Mouse (Mus musculus) liver, embryonic 15.5 days (tissue): Measurements from ENCODE around the gene Dnah17. TPM values are rescaled to one million over a fixed set of nuclear protein-coding genes. Genes with fewer than 3 reads are reported as not detected.

Experiments used
- ATAC-seq: fragments of 200-750 bp; cut with Nextera tagmentation; 2 replicates; pipeline ENCODE4 v1.8.0; 2017; ENCODE audit warnings: moderate number of reproducible peaks, mild to moderate bottlenecking, moderate library complexity; ENCODE audit not compliant: insufficient read depth
- H3K27ac ChIP-seq: fragments of 300-500 bp; sonication (generic); replicated peaks from 2 replicates; pipeline ENCODE4 v1.5.1; 2015; ENCODE audit warnings: mild to moderate bottlenecking, inconsistent platforms
- H3K27me3 ChIP-seq: fragments of 300-500 bp; sonication (generic); 2 replicates; pipeline ENCODE4 v1.6.1; 2015; ENCODE audit warnings: mild to moderate bottlenecking, inconsistent platforms
- H3K36me3 ChIP-seq: fragments of 300-500 bp; sonication (generic); replicated peaks from 2 replicates; pipeline ENCODE4 v1.6.1; 2015; ENCODE audit warnings: moderate library complexity, mild to moderate bottlenecking, inconsistent platforms
- H3K4me1 ChIP-seq: fragments of 300-500 bp; sonication (generic); replicated peaks from 2 replicates; pipeline ENCODE4 v1.6.1; 2015; ENCODE audit warnings: inconsistent platforms
- H3K4me2 ChIP-seq: fragments of 300-500 bp; sonication (generic); 2 replicates; pipeline ENCODE4 v1.6.1; 2015; ENCODE audit warnings: moderate library complexity, mild to moderate bottlenecking, inconsistent platforms
- H3K4me3 ChIP-seq: fragments of 300-500 bp; sonication (generic); replicated peaks from 2 replicates; pipeline ENCODE4 v1.5.1; 2015; ENCODE audit warnings: mild to moderate bottlenecking, inconsistent platforms
- H3K9ac ChIP-seq: fragments of 300-500 bp; sonication (generic); 2 replicates; pipeline ENCODE4 v1.6.1; 2015; ENCODE audit warnings: moderate library complexity, mild to moderate bottlenecking, inconsistent platforms
- H3K9me3 ChIP-seq: fragments of 300-500 bp; sonication (generic); replicated peaks from 2 replicates; pipeline ENCODE4 v1.6.1; 2016; ENCODE audit warnings: inconsistent platforms
- WGBS: fragments of 180-500 bp; shearing (Covaris S2); methylation state at CpG from one replicate; pipeline ENCODE4 v1.1.7; 2015; ENCODE audit warnings: mixed read lengths; ENCODE audit not compliant: insufficient replicate concordance; 5-methylcytosine and 5-hydroxymethylcytosine counted together
- polyA plus RNA-seq: library from polyadenylated mRNA; unstranded; fragments of >200 nt; fragmentation: Nextera tagmentation; extraction: Ambion mirVana; gene quantifications from 2 replicates; pipeline ENCODE4 v1.2.1, GENCODE M21; 2015

The Dnah17 gene
- polyA plus RNA-seq, 1 experiment from 2014 or later = 0.10 TPM

DNA sequence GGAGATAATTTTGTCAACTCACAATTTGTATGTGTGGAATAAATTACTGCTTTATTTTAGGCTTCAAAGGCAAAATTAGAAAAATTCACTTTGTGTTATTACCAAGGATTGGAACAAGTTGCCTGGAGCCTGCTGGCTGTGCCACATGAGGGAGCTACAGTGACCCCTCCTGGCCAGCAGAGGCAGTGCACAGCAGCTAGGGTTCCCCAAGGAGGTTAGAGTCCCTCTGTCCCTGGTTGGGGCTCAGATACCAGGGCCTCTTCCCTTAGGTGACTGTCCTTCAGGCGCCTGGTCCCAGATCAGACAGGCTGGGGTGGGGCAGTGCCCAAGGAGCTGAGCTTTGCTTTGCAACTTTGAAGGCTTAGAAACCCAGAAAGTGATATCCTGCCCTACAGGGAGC is 108.6 kb downstream of the Dnah17 start:
- Histone ChIP-seq H3K4me2 (no peak overlapping the region), H3K27ac (no peak overlapping the region), H3K9me3 (no peaks in the 10 kb centered on the region), H3K4me1 (no peaks in the 10 kb centered on the region), H3K36me3 (peaks cover 68% of the 10 kb centered on the region), H3K9ac (no peak overlapping the region), H3K27me3 (no peaks in the 10 kb centered on the region), H3K4me3 (no peak overlapping the region)
- ATAC-seq = no peak
- 48% methylated on average over 1 of the region's 1 CpGs for WGBS

GRCm38 (mm10) chr11:118018328-118018727 is 112.1 kb downstream of the Dnah17 start:
- Histone ChIP-seq H3K4me2 (no peak overlapping the region), H3K4me3 (no peak overlapping the region), H3K27me3 (no peaks in the 10 kb centered on the region), H3K36me3 (peaks cover 72% of the 10 kb centered on the region), H3K9ac (no peak overlapping the region), H3K27ac (no peak overlapping the region), H3K9me3 (no peaks in the 10 kb centered on the region), H3K4me1 (peaks cover 27% of the 10 kb centered on the region)
- no peak for ATAC-seq
- 88% methylated on average over 4 of the region's 4 CpGs for WGBS

- Histone ChIP-seq H3K27me3 (no peaks in the 10 kb centered on the region), H3K9me3 (no peaks in the 10 kb centered on the region), H3K27ac (peak overlapping the region; percentile 33; the same call in 1 of the 2 replicates), H3K36me3 (peaks cover 68% of the 10 kb centered on the region), H3K4me3 (no peak overlapping the region), H3K4me2 (no peak overlapping the region), H3K9ac (no peak overlapping the region), H3K4me1 (peaks cover 41% of the 10 kb centered on the region)
- WGBS = 65% methylated on average over 8 of the region's 8 CpGs
- no peak for ATAC-seq
Observed at GRCm38 (mm10) chr11:118015381-118016145, 114.9 kb downstream of the Dnah17 start.

GRCm38 (mm10) chr11:118014391-118014995 is 115.9 kb downstream of the Dnah17 start:
- peaks cover 50% of the 10 kb centered on the region for H3K4me1 ChIP-seq
- ATAC-seq = no peak
- no peak overlapping the region for H3K27ac ChIP-seq
- H3K4me2 ChIP-seq = no peak overlapping the region
- no peak overlapping the region for H3K4me3 ChIP-seq
- H3K9me3 ChIP-seq = no peaks in the 10 kb centered on the region
- peaks cover 68% of the 10 kb centered on the region for H3K36me3 ChIP-seq
- H3K27me3 ChIP-seq = no peaks in the 10 kb centered on the region
- 65% methylated on average over 12 of the region's 12 CpGs for WGBS
- H3K9ac ChIP-seq = no peak overlapping the region

DNA sequence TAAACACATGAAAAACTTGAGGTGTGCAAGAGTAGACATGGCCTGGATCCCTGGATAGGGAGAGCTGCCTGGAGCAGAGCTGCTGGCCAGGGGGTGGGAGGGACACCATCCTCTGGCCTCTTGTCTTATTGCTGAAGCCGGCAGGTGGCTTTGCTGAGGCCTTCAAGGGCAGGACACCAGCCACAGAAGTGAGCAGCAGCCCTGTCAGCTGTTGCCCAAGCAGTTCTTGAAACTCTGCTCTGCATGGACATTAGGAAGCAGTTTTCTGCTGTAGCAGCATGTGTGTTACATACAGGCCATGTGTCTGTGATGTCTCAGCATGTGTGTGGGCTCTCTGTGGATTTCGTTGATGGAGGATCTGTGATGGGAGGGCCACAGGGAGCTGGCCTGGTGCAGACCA is 117.1 kb downstream of the Dnah17 start:
- no peak overlapping the region for H3K9ac ChIP-seq
- ATAC-seq = no peak
- peaks cover 61% of the 10 kb centered on the region for H3K4me1 ChIP-seq
- H3K4me2 ChIP-seq = no peak overlapping the region
- no peak overlapping the region for H3K4me3 ChIP-seq
- 62% methylated on average over 2 of the region's 2 CpGs for WGBS
- no peaks in the 10 kb centered on the region for H3K9me3 ChIP-seq
- peaks cover 65% of the 10 kb centered on the region for H3K36me3 ChIP-seq
- no peak overlapping the region for H3K27ac ChIP-seq
- no peaks in the 10 kb centered on the region for H3K27me3 ChIP-seq

GRCm38 (mm10) chr11:118012595-118012994 is 117.8 kb downstream of the Dnah17 start:
- H3K27ac ChIP-seq = no peak overlapping the region
- H3K4me3 ChIP-seq = no peak overlapping the region
- H3K9ac ChIP-seq = no peak overlapping the region
- 83% methylated on average over 1 of the region's 1 CpGs for WGBS
- peaks cover 69% of the 10 kb centered on the region for H3K4me1 ChIP-seq
- H3K9me3 ChIP-seq = no peaks in the 10 kb centered on the region
- no peak for ATAC-seq
- peaks cover 57% of the 10 kb centered on the region for H3K36me3 ChIP-seq
- no peaks in the 10 kb centered on the region for H3K27me3 ChIP-seq
- H3K4me2 ChIP-seq = no peak overlapping the region

DNA sequence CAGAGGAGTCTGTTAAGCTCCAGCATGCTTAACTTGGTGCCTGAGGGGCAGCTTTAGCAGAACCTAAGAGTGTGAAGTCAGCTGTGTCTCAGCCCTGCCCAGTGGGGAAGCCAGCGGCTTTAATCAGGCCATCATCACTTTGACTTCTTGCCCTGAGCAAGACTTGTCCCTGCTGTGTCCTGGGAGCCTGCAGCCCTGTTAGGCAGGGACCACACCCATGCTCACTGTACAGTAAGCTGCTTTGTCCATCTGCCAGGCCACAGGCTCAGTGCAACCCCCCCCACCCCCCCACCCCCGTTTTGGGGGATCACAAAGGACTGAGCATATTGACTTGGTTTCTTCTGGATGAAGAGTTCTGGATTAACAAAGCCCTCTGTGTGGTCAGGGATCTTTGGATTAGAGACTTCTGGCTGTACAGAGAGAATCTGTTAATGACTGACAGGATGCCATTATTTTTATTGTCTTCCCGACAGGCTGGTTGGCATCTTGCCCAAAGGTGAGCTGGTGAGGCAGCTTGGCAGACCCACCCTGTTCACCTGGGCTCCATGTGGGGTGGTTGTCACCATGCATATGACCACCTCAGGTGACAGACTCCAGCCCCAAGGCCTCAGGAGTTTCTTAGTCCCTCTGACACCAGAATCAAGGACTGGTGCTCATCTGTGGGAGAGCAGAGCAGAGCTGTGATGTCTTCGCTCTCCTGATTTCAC is 120.4 kb downstream of the Dnah17 start:
- Histone ChIP-seq H3K27me3 (no peaks in the 10 kb centered on the region), H3K4me3 (no peak overlapping the region), H3K4me1 (peaks cover 66% of the 10 kb centered on the region), H3K4me2 (no peak overlapping the region), H3K9ac (no peak overlapping the region), H3K9me3 (no peaks in the 10 kb centered on the region), H3K36me3 (peaks cover 57% of the 10 kb centered on the region), H3K27ac (no peak overlapping the region)
- 57% methylated on average over 4 of the region's 4 CpGs for WGBS
- no peak for ATAC-seq

GRCm38 (mm10) chr11:118008843-118009242 is 121.6 kb downstream of the Dnah17 start:
- no peak for ATAC-seq
- 86% methylated on average over 8 of the region's 8 CpGs for WGBS
- Histone ChIP-seq H3K4me2 (no peak overlapping the region), H3K27ac (0 out of 2 replicates have a peak overlapping the region, but pooled peaks have one; percentile 59), H3K9me3 (no peaks in the 10 kb centered on the region), H3K4me3 (no peak overlapping the region), H3K4me1 (peaks cover 60% of the 10 kb centered on the region), H3K9ac (no peak overlapping the region), H3K27me3 (no peaks in the 10 kb centered on the region), H3K36me3 (peaks cover 58% of the 10 kb centered on the region)

- ATAC-seq = no peak
- H3K4me1 ChIP-seq = peaks cover 58% of the 10 kb centered on the region
- H3K4me2 ChIP-seq = peak overlapping the region; percentile 10; the same call in 1 of the 2 replicates
Observed at GRCm38 (mm10) chr11:118008144-118008805, 122.2 kb downstream of the Dnah17 start.

GRCm38 (mm10) chr11:118007460-118008143 is 122.8 kb downstream of the Dnah17 start:
- H3K4me3 ChIP-seq = no peak overlapping the region
- no peaks in the 10 kb centered on the region for H3K27me3 ChIP-seq
- no peak overlapping the region for H3K9ac ChIP-seq
- H3K27ac ChIP-seq = peak overlapping the region; percentile 59; the same call in 1 of the 2 replicates
- peak overlapping the region; percentile 10; the same call in 1 of the 2 replicates for H3K4me2 ChIP-seq
- H3K36me3 ChIP-seq = peaks cover 61% of the 10 kb centered on the region
- peaks cover 57% of the 10 kb centered on the region for H3K4me1 ChIP-seq
- no peaks in the 10 kb centered on the region for H3K9me3 ChIP-seq
- ATAC-seq = peak; percentile 62
- WGBS = 45% methylated on average over 8 of the region's 8 CpGs

More at GRCm38 (mm10) chr11:118008144-118008805, 122.2 kb downstream of the Dnah17 start:
- H3K36me3 ChIP-seq = peaks cover 61% of the 10 kb centered on the region
- peak overlapping the region; percentile 59; the same call in 1 of the 2 replicates for H3K27ac ChIP-seq
- no peaks in the 10 kb centered on the region for H3K9me3 ChIP-seq
- 57% methylated on average over 5 of the region's 5 CpGs for WGBS
- no peak overlapping the region for H3K4me3 ChIP-seq
- no peak overlapping the region for H3K9ac ChIP-seq
- H3K27me3 ChIP-seq = no peaks in the 10 kb centered on the region
